Mouse (Mus musculus): ENCODE measurements around the gene Aifm3.
"Not testable (repeated sequence)": the region's sequence is repeated elsewhere in the genome, so short reads cannot be mapped to it uniquely, and the experiment has no call there.

Aifm3 gene

GRCm38 (mm10) chr16:17553910-17554685, 64.7 kb downstream of the Aifm3 start:
- no peak for DNase-seq (ENCODE audit: low spot score in 2 of 2)

GRCm38 (mm10) chr16:17554702-17555101, 65.3 kb downstream of the Aifm3 start:
- DNase-seq (ENCODE audit: low spot score in 2 of 2), result not testable (repeated sequence)

- DNase-seq (ENCODE audit: low spot score in 2 of 2), result no peak
These were observed 66.8 kb downstream of the Aifm3 start for GRCm38 (mm10) chr16:17556180-17556579.

GRCm38 (mm10) chr16:17556907-17557306, 67.5 kb downstream of the Aifm3 start:
- no peak for DNase-seq (ENCODE audit: low spot score in 2 of 2)

Data from urinary bladder, adult 18-20 months (tissue).